Mouse (Mus musculus) CH12F3 (cell line): Measurements from ENCODE around the gene Wnt4.

ENCODE experiments used
- in situ Hi-C: fragments of 300-500 bp; cut with MboI; formaldehyde crosslinking; loops from 2 replicates; pipeline ENCODE4 v1.14.3; 2020; ENCODE audit warnings: low sequenced_read_pairs

Gene Wnt4

DNA sequence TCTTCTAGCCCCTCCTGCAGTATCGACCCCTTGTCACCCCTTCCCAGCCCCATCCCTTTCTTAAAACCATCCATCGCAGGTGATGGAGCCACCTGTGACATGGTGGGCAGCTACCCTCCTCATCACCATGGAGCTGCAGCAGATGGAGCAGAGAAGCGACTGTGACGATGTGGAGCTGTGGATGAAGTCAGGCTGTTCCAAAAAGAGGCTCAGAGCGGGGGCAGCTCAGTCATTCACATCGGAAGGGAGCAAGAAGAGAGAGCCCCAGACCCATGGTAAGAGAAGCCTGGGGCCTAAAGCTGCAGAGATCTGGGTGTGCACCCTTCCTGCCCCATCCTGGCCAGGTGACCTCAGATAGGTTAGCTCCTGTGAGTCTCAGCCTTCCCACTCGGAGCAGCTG, 26.8 kb downstream of the Wnt4 start:
- in situ Hi-C loops = no loop called here

DNA sequence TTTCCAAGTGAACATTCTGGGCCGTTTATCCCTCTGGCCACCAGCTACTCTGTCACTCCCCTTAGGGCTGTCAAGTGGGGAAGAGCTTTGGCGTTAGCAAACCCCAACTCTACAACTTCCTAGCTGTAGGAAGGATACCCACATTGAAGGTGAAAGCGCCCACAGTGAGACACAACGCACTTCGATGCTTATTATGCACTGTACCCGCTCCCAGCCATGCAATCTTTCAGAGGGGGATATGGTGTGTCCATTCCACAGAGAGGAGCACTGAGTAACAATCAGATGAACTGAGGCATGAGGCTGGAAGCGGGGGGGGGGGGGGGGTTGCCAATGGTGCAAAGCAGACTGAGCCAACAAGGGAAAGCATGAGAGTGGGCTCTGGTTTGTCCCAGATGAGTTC, 27.8 kb downstream of the Wnt4 start:
- in situ Hi-C loops = no loop called here

DNA sequence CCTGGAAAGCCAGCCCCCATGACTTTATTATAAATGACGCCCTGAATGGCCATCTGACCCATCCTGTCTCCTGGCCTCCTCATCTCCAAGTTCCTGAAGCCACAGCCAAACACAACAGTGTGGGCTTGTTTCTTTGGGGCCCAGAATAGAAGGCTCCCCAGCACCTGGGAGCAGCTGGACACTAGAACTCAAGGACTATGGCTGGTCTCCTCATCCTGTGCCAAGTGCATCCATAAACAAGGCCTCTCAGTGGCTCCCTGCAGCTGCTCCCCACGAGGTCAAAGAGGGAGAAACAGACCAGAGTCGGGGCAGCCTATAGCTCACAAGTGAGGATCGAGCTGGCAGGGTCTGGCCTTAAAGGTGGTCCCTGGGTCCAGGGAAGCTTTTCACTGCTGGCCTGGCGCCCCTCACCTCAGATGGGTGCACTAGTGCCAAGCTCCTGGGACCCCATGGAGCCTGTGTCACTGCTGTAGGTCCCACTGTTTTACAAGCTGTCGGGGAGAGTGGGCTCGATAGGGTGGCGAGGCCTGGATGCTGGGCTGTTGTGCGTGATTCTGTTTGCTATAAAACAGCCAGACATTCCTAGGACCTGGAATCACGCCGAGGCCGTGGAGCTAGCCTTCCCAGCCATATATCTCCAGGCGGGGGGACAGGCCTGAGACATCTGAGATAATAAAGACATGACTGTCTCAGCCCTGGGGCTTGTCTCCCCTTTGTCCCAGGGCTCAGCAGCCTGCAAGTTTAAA, 28.7 kb downstream of the Wnt4 start:
- in situ Hi-C loops = no loop called here

DNA sequence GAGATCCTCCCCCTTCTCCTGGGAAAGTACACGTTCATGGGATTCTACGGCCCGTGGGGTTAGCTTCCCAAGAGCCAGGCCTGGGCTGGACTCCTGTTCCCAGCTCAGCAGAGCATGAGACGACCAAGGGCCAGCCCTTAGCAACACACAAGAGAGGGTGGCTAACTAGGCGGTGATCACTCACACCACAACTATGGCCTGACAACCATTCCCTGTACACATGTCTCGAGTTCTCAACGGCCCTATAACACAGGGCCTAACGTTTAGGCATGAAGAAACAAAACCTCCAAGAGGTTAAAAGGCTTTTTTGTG, 29.2 kb downstream of the Wnt4 start:
- in situ Hi-C loops = no loop called here

DNA sequence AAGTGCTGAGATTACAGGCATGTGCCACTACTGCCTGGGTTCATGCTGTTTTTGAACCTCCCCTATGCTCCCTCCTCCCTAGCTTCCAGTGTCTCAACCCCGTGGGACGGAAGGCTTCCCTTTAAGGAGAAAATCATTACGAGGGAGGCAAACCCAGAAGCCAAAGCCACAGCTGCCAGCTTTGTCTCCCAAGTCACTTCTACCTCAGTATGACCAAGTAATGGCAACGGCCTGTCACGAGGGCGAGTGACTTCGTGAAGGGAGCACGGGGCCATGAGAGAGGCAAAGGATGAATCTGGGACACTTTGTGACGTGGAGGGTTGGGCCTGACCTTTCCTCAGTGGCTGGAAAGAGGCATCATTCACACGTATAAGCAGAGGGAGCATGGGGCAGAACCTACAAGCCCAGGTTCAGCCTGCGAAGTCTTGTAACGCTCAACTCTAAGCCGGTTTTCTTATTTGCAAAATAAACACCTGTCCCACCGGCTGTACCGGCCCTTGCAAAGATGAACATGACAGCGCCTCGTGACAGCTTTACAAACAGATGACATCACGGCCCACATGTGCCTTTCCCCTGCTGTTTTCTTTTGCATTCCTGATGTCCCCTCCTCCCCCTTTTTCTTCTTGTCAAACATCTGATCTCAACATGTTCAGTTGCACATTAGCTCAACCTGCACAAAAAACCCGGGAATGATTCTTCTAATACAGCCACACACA, 29.9 kb downstream of the Wnt4 start:
- in situ Hi-C loops = no loop called here

DNA sequence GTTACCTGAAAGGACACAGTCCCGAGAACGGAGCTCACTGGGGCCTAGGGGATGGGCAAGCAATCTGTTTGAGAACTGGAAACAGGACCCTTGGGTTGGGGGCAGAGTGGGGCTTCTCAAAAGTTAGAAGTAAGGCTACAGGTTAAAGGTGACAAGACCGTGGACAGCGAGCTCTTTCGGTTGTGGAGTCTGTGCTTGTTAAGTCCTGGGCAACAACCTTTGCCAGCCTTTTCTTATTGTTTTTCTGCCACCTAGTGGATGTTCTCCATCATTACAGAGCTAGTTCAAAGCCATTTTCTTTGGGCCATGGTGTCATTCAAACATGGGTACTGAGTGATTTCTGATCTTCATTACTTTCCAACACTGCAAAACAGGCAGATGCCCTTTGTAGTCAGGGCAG, 31.1 kb downstream of the Wnt4 start:
- in situ Hi-C loops = no loop called here

DNA sequence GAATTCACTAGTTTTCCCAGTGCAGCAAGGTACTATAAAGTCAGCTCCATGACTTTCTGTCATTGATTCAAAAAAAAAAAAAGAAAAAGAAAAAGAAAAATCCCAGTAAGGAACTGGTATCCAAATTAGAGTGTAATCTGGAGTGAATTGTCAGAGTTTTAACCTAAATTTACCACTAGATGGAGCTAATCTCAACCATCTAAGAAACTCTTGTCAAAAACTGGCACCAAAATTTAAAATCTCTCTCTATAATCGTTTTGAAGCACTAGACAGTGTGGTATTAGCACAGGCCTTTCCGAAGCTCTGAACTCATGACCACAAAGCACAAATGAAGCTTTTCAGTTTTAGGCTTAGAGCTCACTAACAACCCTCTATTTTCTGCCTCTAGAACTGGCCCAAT, 36.2 kb downstream of the Wnt4 start:
- in situ Hi-C loops = no loop called here

DNA sequence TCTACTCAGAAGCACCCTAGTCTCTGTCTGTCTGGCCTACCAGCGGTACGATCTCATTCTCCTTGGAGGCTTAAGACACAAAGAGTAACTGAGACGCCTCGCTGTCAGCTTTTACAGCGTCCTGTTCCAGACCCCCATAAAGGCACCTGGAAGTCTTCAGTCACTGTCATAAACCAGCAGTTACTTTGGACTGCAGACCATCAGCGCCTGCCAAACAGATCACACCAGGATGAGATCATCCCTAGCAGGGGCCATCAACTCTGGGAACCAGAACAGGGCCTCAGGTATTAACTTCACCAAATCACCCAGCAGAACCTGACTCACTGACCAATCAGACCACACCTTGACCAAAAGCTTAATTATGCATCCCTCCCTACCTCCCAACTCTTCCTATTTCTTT, 37.3 kb downstream of the Wnt4 start:
- in situ Hi-C loops = no loop called here

DNA sequence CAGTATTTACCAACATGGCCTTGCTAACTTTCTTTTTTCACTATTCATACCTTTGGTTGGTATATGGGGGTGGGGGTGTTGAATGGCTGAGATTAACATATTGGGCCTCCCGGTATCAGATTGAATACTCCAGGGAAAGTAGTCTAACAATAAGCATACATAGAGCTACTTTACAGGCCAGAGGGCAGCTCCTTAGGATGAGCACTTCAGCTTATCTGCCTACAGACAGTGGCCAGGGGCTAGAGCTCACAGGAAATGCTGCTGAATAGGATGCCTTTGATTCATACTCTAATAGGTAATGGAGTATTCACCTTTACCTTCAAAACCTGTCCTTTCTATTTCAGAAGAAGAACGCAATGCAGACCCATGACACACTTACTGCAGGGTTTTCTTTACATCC, 37.8 kb downstream of the Wnt4 start:
- in situ Hi-C loops = no loop called here

DNA sequence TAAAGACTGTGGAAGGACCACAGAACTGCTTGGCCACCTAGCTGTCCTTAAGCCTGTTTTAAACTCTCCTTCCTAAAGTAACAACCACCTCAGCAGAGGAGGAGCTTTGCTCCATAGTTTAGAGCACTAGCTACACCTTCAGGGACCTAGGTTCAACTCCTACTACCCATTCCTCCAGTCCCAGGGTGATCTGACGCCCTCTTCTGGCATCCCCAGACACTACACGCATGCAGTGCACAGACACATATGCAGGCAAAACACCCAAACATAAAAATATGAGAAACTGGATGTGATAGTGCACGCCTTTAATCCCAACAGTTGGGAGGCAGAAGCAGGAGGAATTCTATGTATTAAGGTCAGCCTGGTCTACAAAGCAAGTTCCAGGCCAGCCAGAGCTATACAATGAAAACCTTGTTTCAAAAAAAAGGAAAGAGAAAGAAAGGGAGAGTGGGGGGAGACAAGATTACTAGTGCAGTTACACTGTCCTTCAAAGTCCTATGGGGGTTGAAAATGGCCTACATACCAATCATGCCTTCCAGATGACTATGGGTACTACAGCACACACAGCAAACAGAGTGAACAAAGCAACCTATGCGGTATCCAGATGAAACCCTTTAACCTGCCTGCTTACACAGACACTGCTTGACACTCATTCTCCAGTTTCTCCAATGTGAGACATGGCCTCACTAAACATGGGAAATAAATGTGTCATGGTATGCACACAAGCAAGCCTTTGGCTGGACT, 38.9 kb downstream of the Wnt4 start:
- in situ Hi-C loops = no loop called here

DNA sequence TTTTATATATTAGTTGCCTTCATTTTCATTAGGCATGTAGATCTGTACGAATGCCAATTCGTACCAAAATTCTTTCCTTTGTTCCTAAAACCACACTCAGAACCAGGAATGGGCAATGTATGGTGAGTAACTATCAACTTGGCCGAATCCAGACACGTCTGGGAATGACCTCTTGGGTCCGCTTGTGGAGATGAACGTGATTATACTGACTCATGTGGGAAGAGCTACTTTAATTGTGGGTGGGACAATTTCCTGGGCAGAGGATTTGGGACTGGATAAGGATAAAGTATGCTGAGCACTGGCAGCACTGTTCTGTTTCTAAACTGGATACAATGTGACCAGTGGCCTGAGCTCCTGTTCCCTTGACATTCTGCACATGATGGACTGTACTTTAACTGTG, 47.6 kb downstream of the Wnt4 start:
- in situ Hi-C loops = no loop called here

DNA sequence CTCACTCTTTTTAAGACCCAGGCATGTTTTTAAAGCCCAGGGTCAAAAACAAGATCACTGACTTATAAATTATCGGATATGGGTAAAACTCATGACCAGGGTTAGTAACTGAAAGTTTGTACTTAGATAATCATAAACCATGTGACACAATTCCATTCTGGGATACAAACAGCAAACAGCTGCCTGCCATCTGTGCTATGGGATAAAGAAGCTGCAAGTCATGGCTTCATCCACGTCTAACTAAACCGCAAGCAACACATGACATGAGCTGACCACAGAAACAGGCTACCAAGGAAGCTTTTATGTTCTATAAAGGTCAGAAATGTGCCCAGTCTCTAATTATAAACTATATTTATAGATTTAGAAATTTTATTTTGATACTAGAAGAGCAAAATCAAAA, 49.2 kb downstream of the Wnt4 start:
- in situ Hi-C loops = no loop called here

DNA sequence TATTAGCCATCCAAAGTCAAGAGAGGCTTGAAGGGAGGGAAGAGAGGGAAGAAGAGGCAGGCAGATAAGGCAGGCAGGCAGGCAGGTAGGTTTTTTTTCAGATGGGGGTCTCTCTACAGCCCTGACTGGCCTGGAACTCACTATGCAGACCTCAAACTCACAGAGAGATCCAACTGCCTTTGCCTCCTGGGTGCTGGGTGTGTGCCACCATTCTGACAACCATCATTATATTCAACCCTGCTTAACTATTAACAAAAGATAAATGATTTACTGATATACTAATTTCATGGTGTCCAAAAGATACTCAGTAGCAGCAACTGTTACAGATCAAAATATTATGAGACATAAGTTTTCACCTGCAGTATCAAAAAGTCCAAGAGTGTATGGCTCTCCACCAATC, 54.8 kb downstream of the Wnt4 start:
- in situ Hi-C loops = no loop called here

DNA sequence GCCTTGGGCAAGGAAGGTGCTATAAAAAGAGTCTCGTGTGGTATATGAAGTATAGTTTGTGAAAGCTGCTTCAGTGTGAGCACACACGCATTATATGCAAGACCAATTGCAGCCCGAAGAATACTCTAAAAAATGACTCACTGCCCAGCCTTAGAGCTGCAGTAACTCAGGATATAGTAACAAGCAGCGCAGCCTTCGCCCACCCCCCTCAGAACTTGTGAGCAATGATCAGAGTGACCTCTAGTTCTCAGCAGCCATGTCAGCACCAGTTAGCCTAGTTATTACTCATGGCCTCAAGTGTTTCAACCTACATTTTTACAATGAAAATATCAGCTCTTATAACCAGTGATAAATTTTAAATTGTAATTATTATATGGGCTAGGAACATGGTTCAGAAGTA, 59.2 kb downstream of the Wnt4 start:
- in situ Hi-C loops = no loop called here

DNA sequence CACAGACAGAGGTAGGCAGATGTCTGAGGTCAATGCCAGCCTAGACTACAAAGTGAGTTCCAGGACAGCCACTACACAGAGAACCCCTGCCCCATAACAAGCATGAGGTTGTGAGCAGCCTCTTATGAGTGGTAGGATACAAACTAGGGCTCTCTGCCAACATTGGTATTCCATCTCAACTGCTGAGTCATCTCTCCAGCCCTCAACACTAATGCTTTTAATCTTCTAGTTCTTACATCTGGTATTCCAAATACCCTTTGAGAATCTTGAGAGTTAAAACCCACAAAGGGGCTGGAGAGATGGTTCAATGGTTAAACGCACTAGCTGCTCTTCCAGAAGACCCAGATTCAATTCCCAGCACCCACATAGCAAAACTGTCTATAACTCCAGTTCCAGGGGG, 62.1 kb downstream of the Wnt4 start:
- in situ Hi-C loops = no loop called here

DNA sequence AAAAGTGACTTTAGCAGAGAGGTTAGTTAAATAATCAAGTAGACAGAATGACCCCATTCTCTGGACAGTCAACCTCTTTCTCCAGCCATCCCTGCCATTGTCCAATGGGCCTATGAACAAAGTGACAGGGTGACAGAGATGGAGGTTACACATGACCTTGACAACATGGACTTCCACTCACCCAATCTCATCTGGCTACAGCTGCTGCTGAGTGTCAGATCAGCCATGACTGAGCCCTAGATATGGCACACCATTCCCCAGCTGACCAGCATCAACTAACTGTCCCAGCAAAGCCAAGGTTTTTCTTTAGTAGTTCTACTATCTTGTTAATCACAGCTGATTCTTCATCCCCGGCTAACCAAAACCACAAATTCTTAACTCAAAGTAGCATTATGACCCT, 65.5 kb downstream of the Wnt4 start:
- in situ Hi-C loops = no loop called here

DNA sequence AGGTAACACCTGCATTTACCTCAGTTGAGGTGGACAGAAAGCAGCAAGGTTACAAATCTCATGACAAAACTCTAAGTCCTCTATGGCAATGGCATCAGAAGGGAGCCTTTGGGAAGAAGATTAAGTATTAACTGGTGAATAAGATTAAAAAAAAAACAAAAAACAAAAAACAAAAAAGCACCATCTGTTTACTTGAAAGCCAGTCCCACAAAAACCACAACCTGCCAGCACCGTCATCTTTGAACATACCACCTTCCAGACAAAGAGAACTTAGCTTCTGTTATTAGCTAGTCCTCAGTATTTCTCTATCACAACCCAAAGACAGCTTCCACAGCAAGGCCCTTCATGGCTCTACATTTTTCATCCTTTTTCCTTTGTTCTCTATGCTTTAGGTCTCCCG, 67.8 kb downstream of the Wnt4 start:
- in situ Hi-C loops = no loop called here

DNA sequence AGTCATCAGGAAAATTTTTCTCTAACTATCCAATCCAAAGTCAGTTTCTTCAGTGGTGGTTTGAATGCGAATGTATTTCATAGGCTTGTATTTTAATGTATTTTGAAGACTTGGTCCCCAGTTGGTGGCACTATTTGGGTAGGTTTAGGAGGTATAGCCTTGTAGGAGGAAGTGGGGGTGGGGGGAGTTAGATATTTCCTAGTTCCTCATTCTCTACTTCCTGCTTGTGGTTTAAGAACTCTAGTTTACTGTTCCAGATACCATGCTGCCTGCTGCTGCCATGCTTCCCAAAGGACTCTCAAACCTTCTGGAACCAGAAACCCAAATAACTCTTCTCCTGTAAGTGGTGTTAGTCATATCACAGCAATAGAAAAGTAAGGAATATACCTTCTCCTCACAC, 68.5 kb downstream of the Wnt4 start:
- in situ Hi-C loops = no loop called here
